Mouse (Mus musculus) megakaryocyte, embryonic 14.5 days (primary cell): Measurements from ENCODE around the gene Flt3l. TPM values are rescaled to one million over a fixed set of nuclear protein-coding genes. Genes with fewer than 3 reads are reported as not detected.

ENCODE experiments used
- H3K27me3 ChIP-seq: replicated peaks from 2 replicates; pipeline ENCODE3; 2012; ENCODE audit warnings: inconsistent platforms
- H3K36me3 ChIP-seq: replicated peaks from 2 replicates; pipeline ENCODE3; 2012; ENCODE audit warnings: low read length, inconsistent platforms, mixed read lengths
- H3K4me1 ChIP-seq: 2 replicates; pipeline ENCODE4 v1.6.1; 2012; ENCODE audit warnings: inconsistent platforms
- H3K4me3 ChIP-seq: replicated peaks from 2 replicates; pipeline ENCODE3; 2012; ENCODE audit warnings: moderate library complexity, mild to moderate bottlenecking, inconsistent platforms
- H3K9me3 ChIP-seq: 2 replicates; pipeline ENCODE4 v1.6.1; 2012; ENCODE audit warnings: inconsistent platforms
- FLI1 ChIP-seq: IDR thresholded peaks from 2 replicates; pipeline ENCODE4 v1.6.1; 2012; ENCODE audit warnings: low read length, inconsistent platforms, mixed read lengths
- GATA1 ChIP-seq: IDR thresholded peaks from 3 replicates; pipeline ENCODE4 v1.6.1; 2012; ENCODE audit warnings: mixed read lengths, low read length, inconsistent platforms, borderline replicate concordance
- polyA plus RNA-seq: library from polyadenylated mRNA; stranded (reverse); fragments of >175 nt; gene quantifications from 2 replicates; pipeline ENCODE4 v1.2.3, GENCODE M21; 2012; ENCODE audit warnings: low replicate concordance; ENCODE audit not compliant: insufficient read depth

Gene Flt3l
- polyA plus RNA-seq, 1 experiment, result 78.6 TPM

DNA sequence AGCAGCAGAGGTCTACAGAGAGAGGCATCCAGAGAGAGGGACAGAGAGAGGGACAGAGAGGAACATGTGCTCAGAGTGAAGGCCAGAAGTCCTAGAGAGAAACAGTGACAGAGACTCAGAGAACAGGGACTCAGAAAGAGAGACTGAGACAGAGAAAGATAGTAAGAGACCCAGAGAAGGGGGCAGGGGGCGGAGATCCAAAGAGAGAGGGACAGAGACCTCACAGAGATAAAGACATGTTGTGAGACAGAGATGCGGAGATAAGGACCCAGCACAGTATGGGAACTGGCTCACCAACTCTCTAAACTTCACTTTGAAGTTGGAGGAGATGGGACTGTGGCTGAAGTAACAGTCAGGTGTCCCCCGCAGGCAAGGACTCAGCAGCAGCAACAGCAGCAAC lies 862 bp downstream of the Flt3l start:
- Histone ChIP-seq H3K9me3 (peaks cover 8% of the 10 kb centered on the region), H3K4me3 (peak overlapping the region; percentile 92), H3K36me3 (peaks cover 45% of the 10 kb centered on the region), H3K27me3 (peaks cover 12% of the 10 kb centered on the region), H3K4me1 (peaks cover 87% of the 10 kb centered on the region)
- TF ChIP-seq GATA1 (no peak), FLI1 (no peak)

DNA sequence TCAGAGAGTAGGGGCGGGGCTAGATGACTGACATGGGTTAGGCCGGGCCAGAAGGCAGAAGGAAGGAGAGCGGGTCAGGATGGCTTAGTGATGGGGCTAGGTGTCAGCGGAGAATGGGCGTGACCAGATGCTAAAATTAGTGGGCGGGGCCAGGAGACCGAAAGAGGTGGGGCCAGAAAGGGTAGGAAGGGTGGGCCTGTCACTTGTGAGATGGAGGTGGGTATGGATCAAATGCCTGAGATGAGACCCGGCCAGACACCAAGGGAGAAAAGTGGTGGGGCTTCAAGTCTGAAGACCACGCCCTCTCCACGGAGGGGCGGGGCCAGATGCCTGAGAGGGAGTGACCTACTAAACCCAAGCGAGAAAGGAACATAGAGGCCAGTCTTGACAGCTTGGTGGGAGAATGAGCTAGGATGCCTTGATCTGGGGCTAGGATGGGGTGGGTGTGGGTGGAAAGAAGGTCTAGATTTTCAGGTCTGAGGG lies 1.6 kb downstream of the Flt3l start:
- Histone ChIP-seq H3K4me1 (peaks cover 87% of the 10 kb centered on the region), H3K36me3 (peaks cover 42% of the 10 kb centered on the region), H3K27me3 (peaks cover 8% of the 10 kb centered on the region), H3K4me3 (peak overlapping the region; percentile 92), H3K9me3 (peaks cover 4% of the 10 kb centered on the region)
- TF ChIP-seq FLI1 (no peak), GATA1 (no peak)

DNA sequence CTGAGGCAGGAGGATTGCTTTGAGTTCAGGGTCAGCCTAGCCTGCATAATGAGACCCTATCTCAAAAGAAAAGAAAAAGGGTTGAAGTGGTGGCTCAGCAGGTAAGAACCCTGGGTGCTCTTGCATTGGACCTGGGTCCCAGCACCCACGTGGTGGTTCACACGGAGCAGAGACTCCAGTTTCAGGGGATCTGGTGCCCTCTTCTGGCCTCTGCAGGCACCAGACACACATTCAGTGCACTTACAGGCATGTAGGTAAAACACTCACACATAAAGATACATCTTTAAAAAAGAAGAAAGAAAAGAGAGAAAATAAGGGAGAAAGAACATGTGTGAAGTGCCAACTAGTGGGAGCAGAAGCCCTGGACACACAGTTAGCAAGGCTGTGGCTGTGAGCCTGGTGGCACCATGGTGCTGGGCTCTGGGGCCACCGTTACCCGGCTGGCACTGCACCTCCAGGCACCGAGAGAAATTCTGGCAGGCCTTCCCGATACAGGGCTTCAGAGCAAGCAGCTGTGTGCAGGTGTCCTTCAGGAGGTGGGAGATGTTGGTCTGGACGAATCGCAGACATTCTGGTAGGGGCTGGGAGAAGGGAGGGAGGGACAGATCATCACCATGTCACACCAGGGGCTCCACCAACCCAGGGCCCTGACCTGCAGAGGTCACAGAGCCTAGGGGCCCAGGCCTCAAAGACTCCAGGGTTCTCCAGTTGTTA lies 2.6 kb downstream of the Flt3l start:
- Histone ChIP-seq H3K27me3 (peaks cover 2% of the 10 kb centered on the region), H3K36me3 (peaks cover 42% of the 10 kb centered on the region), H3K4me3 (peak overlapping the region; percentile 38), H3K4me1 (peaks cover 83% of the 10 kb centered on the region), H3K9me3 (peaks cover 3% of the 10 kb centered on the region; the same call in 1 of the 2 replicates)
- TF ChIP-seq FLI1 (no peak), GATA1 (no peak)

DNA sequence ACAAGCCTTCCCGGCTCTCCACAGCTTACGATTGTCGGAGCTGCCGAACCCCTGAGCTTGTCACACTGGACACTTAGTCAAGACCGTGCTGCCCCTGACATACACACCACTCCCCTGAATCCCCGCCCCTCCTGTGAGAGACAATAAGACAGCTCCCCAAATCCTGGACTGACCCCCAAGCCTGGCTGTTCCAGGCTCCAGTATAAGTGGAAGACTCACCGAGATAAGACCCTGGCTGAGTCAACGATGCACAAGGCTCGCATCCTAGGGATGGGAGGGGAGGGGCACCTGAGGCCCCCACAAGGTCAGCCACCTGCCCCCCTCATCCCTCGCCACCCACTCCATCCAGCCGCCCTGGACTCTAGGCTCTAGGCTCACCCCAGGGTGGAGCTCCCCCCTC lies 4.4 kb downstream of the Flt3l start:
- no peak overlapping the region for H3K4me3 ChIP-seq
- TF ChIP-seq GATA1 (no peak), FLI1 (no peak)
- peaks cover 3% of the 10 kb centered on the region; the same call in 1 of the 2 replicates for H3K9me3 ChIP-seq
- H3K27me3 ChIP-seq, result no peaks in the 10 kb centered on the region
- peaks cover 50% of the 10 kb centered on the region for H3K36me3 ChIP-seq
- H3K4me1 ChIP-seq, result peaks cover 76% of the 10 kb centered on the region

DNA sequence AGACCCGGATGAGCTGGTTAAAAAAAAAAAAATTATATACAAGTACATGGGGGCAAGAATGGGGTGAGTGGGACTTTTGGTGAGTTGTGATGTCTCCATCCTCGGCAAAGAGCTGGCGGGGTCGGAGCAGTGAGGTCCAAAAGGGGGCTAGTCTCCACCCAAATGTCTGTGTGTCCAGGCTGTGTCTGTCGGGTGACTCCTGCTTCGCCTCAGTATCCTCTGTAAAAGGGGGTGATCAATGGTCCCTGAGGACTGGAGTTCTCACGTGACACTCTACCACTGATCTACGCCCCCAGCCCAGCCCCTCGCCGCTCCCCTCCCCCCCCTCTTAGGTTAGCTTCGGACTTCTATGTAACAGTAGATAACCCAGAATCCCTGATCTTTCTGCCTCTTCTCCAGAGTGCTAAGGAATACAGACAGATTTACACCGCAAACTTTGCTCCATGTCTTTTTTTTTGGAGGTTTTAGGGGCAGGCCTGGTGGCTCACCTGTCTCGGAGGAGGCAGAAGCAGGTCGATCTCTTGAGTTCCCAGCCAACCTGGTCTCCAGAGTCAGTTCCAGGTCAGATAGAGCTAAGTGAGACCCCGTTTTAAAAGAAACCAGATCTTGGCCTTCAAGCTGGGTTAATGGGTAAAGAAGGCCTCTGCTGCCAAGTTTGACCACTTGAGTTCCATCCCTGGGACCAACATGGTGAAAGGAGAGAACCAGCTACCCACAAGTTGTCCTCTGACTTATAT lies 6.3 kb downstream of the Flt3l start:
- H3K36me3 ChIP-seq, result peaks cover 69% of the 10 kb centered on the region
- peak overlapping the region; percentile 98 for H3K4me3 ChIP-seq
- H3K27me3 ChIP-seq, result no peaks in the 10 kb centered on the region
- TF ChIP-seq GATA1 (no peak), FLI1 (no peak)
- peaks cover 79% of the 10 kb centered on the region for H3K4me1 ChIP-seq
- H3K9me3 ChIP-seq, result peaks cover 3% of the 10 kb centered on the region; the same call in 1 of the 2 replicates

DNA sequence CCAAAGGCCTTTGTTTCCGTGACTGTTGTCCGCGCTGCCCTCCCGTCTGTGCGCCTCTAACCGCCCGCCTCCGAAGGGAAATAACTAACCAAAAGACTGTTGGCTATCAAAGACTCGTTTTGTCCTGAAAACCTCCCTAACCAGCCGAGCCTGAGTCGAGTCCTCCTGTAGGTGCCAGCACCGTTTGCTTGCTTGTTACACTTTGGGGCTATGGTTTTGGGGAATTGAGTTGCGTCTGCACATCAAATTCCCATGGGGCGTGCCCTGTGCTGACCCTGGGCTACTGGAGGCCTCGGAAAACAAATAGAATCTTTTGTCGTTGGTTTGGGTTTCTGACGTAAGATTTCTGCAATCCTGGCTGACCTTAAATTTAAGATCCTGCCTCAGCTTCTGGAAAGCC lies 6.9 kb downstream of the Flt3l start:
- TF ChIP-seq GATA1 (no peak), FLI1 (no peak)
- Histone ChIP-seq H3K4me1 (peaks cover 79% of the 10 kb centered on the region), H3K36me3 (peaks cover 71% of the 10 kb centered on the region), H3K9me3 (peaks cover 3% of the 10 kb centered on the region; the same call in 1 of the 2 replicates), H3K27me3 (no peaks in the 10 kb centered on the region), H3K4me3 (peak overlapping the region; percentile 98)

DNA sequence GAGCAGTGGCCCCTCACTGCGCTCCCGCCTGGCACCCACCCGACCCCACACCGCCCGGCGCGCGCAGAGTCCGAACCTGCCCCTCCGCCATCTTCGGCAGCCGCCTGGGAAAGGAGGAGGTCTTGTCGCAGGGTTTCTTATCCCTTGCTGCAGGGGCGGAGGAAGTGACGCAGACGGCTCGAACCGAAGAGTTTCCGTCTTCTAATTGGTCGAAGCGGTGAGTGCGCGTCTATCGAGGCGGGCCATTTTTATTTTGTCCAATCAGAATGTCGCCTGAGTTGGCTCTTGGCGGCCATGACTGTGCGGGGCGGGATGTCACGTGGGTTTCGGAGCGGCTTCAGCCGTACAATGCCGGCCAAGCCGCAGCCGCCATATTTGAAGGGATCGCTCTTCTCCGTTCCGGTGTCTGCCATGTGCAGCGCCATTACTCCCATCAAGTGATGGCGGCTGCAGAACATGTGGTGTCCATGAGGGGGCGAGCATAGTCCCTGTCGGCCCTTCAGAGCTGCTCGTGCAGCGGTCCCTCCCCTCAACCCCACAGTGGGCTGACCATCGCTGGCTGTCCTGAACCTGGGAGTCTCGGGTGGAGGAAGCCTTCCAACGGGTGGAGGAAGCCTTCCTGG lies 7.5 kb downstream of the Flt3l start, which contains the start of gene Rpl13a:
Rpl13a (minus strand) TSS at position 138 of the 623 bp plus-strand sequence.
- TF ChIP-seq GATA1, result no peak
- no peak for TF ChIP-seq FLI1
- Histone ChIP-seq H3K36me3 (peaks cover 65% of the 10 kb centered on the region), H3K4me3 (peak within 1 kb of the TSS; percentile 98), H3K27me3 (no peaks in the 10 kb centered on the region), H3K9me3 (peaks cover 3% of the 10 kb centered on the region; the same call in 1 of the 2 replicates), H3K4me1 (peaks cover 73% of the 10 kb centered on the region)

DNA sequence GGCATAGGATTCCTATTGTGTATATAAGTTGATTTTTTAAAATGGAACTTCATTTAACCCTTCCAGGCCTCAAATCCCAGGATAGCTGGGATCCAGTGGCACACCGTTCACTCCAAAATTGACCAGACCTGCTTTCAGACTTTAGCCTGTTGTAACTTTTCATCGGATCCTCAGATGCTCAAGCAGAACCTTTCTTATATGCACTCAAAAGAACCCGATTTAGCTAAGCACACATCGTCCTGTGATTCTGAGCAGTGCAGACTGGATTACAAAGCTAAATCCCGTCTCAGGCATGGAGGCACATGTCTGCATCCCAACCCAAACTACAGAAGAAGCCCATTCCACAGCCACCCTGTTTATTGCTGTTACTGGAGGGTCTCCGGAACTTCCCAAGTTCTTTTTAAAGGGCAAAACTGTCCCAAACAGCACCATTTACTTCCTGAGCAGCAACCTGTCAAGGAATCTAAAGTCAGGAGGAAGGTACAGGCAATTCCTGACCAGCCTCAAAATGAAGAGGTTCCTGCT lies 8.5 kb downstream of the Flt3l start:
- H3K36me3 ChIP-seq, result peaks cover 61% of the 10 kb centered on the region
- no peak for TF ChIP-seq GATA1
- no peak for TF ChIP-seq FLI1
- H3K4me3 ChIP-seq, result peak overlapping the region; percentile 98
- no peaks in the 10 kb centered on the region for H3K9me3 ChIP-seq
- H3K4me1 ChIP-seq, result peaks cover 75% of the 10 kb centered on the region
- H3K27me3 ChIP-seq, result no peaks in the 10 kb centered on the region
